8 mouse cellular contexts compared by ENCODE assay signal in the genomic region with DNA sequence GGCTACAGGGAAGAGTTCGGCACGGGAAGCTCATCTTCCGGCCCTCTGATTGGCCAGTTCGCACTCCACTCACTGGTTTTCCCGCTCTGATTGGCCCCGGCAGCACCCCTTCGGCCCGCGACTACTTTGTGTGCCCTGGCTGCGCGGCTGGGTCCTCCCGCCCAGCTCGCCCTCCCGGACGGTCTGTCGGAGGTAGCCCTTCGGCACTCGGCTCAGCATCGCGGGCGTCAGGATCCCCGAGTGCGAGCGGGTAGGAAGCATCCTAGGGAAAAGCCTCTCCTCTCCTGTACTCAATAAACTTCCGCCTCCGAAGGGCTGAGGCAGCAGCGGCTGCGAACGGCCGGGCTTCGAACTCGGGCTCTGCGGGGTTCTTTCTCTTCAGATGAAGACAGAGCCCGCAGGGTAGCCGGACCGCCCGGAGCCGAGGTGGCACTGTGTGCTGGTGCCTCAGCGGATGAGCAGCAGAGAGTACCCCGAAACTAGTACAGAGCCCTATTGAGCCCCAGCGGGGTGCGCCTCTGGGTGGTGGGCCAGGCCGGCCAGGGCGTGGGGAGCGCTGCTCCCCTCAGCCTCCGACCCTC. TPM values are rescaled to one million over a fixed set of nuclear protein-coding genes. Genes with fewer than 3 reads are reported as not detected.
DNase-seq lines count a peak whose midpoint lies in the region; TF ChIP-seq lines count a peak whose summit lies in the region.

Gene Fut8, plus strand, starts transcription at position 176 of the 581 bp plus-strand sequence.

- peak within 1 kb of the TSS; percentile 98 for H3K4me3 ChIP-seq in gastrocnemius, adult 2 months
- H3K4me3 ChIP-seq in megakaryocyte, embryonic 14.5 days (replicated peaks): peak within 1 kb of the TSS; percentile 97

- intact Hi-C loops in gastrocnemius, adult 2 months (cut with DNase I): loop anchor here (5.0 to 10.0 kb wide), 5 partner anchors 186 to 987 kb away; partner anchors contain the start of gene Gphn

- peaks cover 24% of the 10 kb centered on the region for H3K4me1 ChIP-seq in megakaryocyte, embryonic 14.5 days

- peak within 1 kb of the TSS; percentile 97 for H3K27ac ChIP-seq in gastrocnemius, adult 2 months

- H3K9me3 ChIP-seq in megakaryocyte, embryonic 14.5 days: no peaks in the 10 kb centered on the region

- no peak for TF ChIP-seq CTCF in gastrocnemius, adult 2 months (IDR thresholded peaks at IDR 0.05)

- no peaks in the 10 kb centered on the region for H3K27me3 ChIP-seq in megakaryocyte, embryonic 14.5 days (replicated peaks)

- H3K36me3 ChIP-seq in megakaryocyte, embryonic 14.5 days (replicated peaks; ENCODE audit: low read length): peaks cover 7% of the 10 kb centered on the region

- DNase-seq in WW6 (ENCODE audit: low read depth, low spot score): peak; percentile 73
- DNase-seq in cerebellum, postnatal 4 days (ENCODE audit: low spot score in 2 of 2): peak; percentile 62 to 82
- peak; percentile 95 for DNase-seq in gastrocnemius, adult 2 months
- DNase-seq in hindlimb bud, embryonic 11.5 days (ENCODE audit: extremely low spot score, low read depth, low spot score): peak; percentile 66
- peak in 1 of 2 experiments; percentile 90 for DNase-seq in left cerebral cortex, adult 8-10 months (ENCODE audit: low spot score in 2 of 2)
- DNase-seq in right cerebral cortex, postnatal 10 days (ENCODE audit: low spot score in 2 of 2): peak; percentile 93 to 95
- peak; percentile 75 for DNase-seq in urinary bladder, postnatal 25 days (ENCODE audit: low spot score)

RNA-seq across cellular contexts. Expression of gene Fut8, which starts in this region (rescaled TPM):
- 10 to 100 TPM; 14.9 to 16.5 TPM for total RNA-seq in gastrocnemius, adult 2 months (2021)
- 10 to 100 TPM; 53.7 to 67.6 (median 59.3) TPM for total RNA-seq in left cerebral cortex, adult 8-10 months (2022)
- polyA plus RNA-seq in megakaryocyte, embryonic 14.5 days (2012; ENCODE audit: insufficient read depth, low replicate concordance): 6.9 and 9.7 TPM in 2 replicates
